Mouse (Mus musculus): Measurements from ENCODE around the gene Spryd3.

- TF ChIP-seq CTCF (IDR thresholded peaks at IDR 0.05; ENCODE audit: control insufficient read depth, insufficient read depth, insufficient replicate concordance, low read depth, low read length) (no peak), POLR2A (IDR thresholded peaks at IDR 0.05; ENCODE audit: control insufficient read depth, low read depth, low read length) (no peak)
These were observed 38.0 kb downstream of the Spryd3 start for GRCm38 (mm10) chr15:102097991-102098555.
